Mouse (Mus musculus): ENCODE results near the gene Atp2a2. TPM values are rescaled to one million over a fixed set of nuclear protein-coding genes. Genes with fewer than 3 reads are reported as not detected.
"Not testable (repeated sequence)": the region's sequence is repeated elsewhere in the genome, so short reads cannot be mapped to it uniquely, and the experiment has no call there.

The Atp2a2 gene
- total RNA-seq, 1 experiment: 372 TPM

- peaks cover 22% of the 10 kb centered on the region for H3K36me3 ChIP-seq (ENCODE audit: control insufficient read depth, insufficient read depth, low read length, poor library complexity, severe bottlenecking)
Observed at GRCm38 (mm10) chr5:122425550-122425949, 76.5 kb downstream of the Atp2a2 start.

GRCm38 (mm10) chr5:122423083-122423482 is 78.9 kb downstream of the Atp2a2 start:
- Histone ChIP-seq H3K4me1 (ENCODE audit: control insufficient read depth in 2 of 2, insufficient read depth in 2 of 2, low read length in 2 of 2, poor library complexity in 1 of 2) (peaks cover 0 to 5% of the 10 kb centered on the region in 2 experiments; a peak in 1 of 4 replicates), H3K36me3 (ENCODE audit: control insufficient read depth, insufficient read depth, low read length, poor library complexity, severe bottlenecking) (peaks cover 4% of the 10 kb centered on the region), H3K27ac (ENCODE audit: insufficient read depth, low read depth, low read length, poor library complexity, severe bottlenecking) (peak overlapping the region; percentile 46), H3K4me3 (ENCODE audit: insufficient read depth in 1 of 2, low read depth in 1 of 2, low read length in 2 of 2, poor library complexity in 1 of 2, severe bottlenecking in 1 of 2) (peak overlapping the region; percentile 75 to 91), H3K9me3 (ENCODE audit: control insufficient read depth, insufficient read depth, low read depth, low read length) (no peaks in the 10 kb centered on the region), H3K9ac (ENCODE audit: insufficient read depth, low read depth, low read length, poor library complexity, severe bottlenecking) (peak overlapping the region; percentile 94)
- in situ Hi-C loops (cut with MboI; ENCODE audit: low sequenced_read_pairs in 2 of 2, unreplicated experiment in 2 of 2): no loop called here
- no peak for DNase-seq (ENCODE audit: low read depth, low spot score)
- TF ChIP-seq ZC3H11A (IDR thresholded peaks at IDR 0.05; ENCODE audit: borderline replicate concordance, low read depth, low read length): no peak
- no peak for TF ChIP-seq HCFC1 (IDR thresholded peaks at IDR 0.05; ENCODE audit: borderline replicate concordance, insufficient read depth, low read length)
- TF ChIP-seq MAFK (IDR thresholded peaks at IDR 0.05; ENCODE audit: insufficient read depth, low read depth, low read length): no peak
- TF ChIP-seq CHD2 (IDR thresholded peaks at IDR 0.05; ENCODE audit: low read depth, low read length): no peak
- no peak for TF ChIP-seq ZNF384 (IDR thresholded peaks at IDR 0.05; ENCODE audit: low read depth, low read length)

More at GRCm38 (mm10) chr5:122425550-122425949, 76.5 kb downstream of the Atp2a2 start:
- Histone ChIP-seq H3K27ac (ENCODE audit: insufficient read depth, low read depth, low read length, poor library complexity, severe bottlenecking) (no peak overlapping the region), H3K9me3 (ENCODE audit: control insufficient read depth, insufficient read depth, low read depth, low read length) (no peaks in the 10 kb centered on the region), H3K4me1 (ENCODE audit: control insufficient read depth in 2 of 2, insufficient read depth in 2 of 2, low read length in 2 of 2, poor library complexity in 1 of 2) (peaks cover 1 to 9% of the 10 kb centered on the region in 2 experiments; a peak in 2 of 4 replicates), H3K4me3 (ENCODE audit: insufficient read depth in 1 of 2, low read depth in 1 of 2, low read length in 2 of 2, poor library complexity in 1 of 2, severe bottlenecking in 1 of 2) (no peak overlapping the region), H3K9ac (ENCODE audit: insufficient read depth, low read depth, low read length, poor library complexity, severe bottlenecking) (no peak overlapping the region)
- TF ChIP-seq ZNF384 (IDR thresholded peaks at IDR 0.05; ENCODE audit: low read depth, low read length) (no peak), CHD2 (IDR thresholded peaks at IDR 0.05; ENCODE audit: low read depth, low read length) (no peak), ZC3H11A (IDR thresholded peaks at IDR 0.05; ENCODE audit: borderline replicate concordance, low read depth, low read length) (no peak)
- DNase-seq (ENCODE audit: low read depth, low spot score): no peak
- in situ Hi-C loops (cut with MboI; ENCODE audit: low sequenced_read_pairs in 2 of 2, unreplicated experiment in 2 of 2): no loop called here

- no peaks in the 10 kb centered on the region for H3K9me3 ChIP-seq (ENCODE audit: control insufficient read depth, insufficient read depth, low read depth, low read length)
- in situ Hi-C loops (cut with MboI; ENCODE audit: low sequenced_read_pairs in 2 of 2, unreplicated experiment in 2 of 2): no loop called here
- peak overlapping the region; percentile 75 to 91 for H3K4me3 ChIP-seq (ENCODE audit: insufficient read depth in 1 of 2, low read depth in 1 of 2, low read length in 2 of 2, poor library complexity in 1 of 2, severe bottlenecking in 1 of 2)
- peaks cover 0 to 5% of the 10 kb centered on the region in 2 experiments; a peak in 1 of 4 replicates for H3K4me1 ChIP-seq (ENCODE audit: control insufficient read depth in 2 of 2, insufficient read depth in 2 of 2, low read length in 2 of 2, poor library complexity in 1 of 2)
- peak overlapping the region; percentile 95 for H3K9ac ChIP-seq (ENCODE audit: insufficient read depth, low read depth, low read length, poor library complexity, severe bottlenecking)
- H3K27ac ChIP-seq (ENCODE audit: insufficient read depth, low read depth, low read length, poor library complexity, severe bottlenecking): peak overlapping the region; percentile 74; the same call in 1 of the 2 replicates
- TF ChIP-seq ZNF384 (IDR thresholded peaks at IDR 0.05; ENCODE audit: low read depth, low read length) (no peak), HCFC1 (IDR thresholded peaks at IDR 0.05; ENCODE audit: borderline replicate concordance, insufficient read depth, low read length) (peak; percentile 74; the same call in 1 of the 2 replicates)
- DNase-seq (ENCODE audit: low read depth, low spot score): peak; percentile 82
- peaks cover 3% of the 10 kb centered on the region; the same call in 1 of the 2 replicates for H3K36me3 ChIP-seq (ENCODE audit: control insufficient read depth, insufficient read depth, low read length, poor library complexity, severe bottlenecking)
Observed at GRCm38 (mm10) chr5:122422071-122422964, 79.7 kb downstream of the Atp2a2 start.

- Histone ChIP-seq H3K4me1 (ENCODE audit: control insufficient read depth in 2 of 2, insufficient read depth in 2 of 2, low read length in 2 of 2, poor library complexity in 1 of 2) (peaks cover 0 to 5% of the 10 kb centered on the region in 2 experiments; a peak in 1 of 4 replicates), H3K36me3 (ENCODE audit: control insufficient read depth, insufficient read depth, low read length, poor library complexity, severe bottlenecking) (peaks cover 3% of the 10 kb centered on the region; the same call in 1 of the 2 replicates), H3K9ac (ENCODE audit: insufficient read depth, low read depth, low read length, poor library complexity, severe bottlenecking) (peak within 1 kb of the TSS; percentile 95), H3K27ac (ENCODE audit: insufficient read depth, low read depth, low read length, poor library complexity, severe bottlenecking) (peak within 1 kb of the TSS; percentile 74; the same call in 1 of the 2 replicates), H3K4me3 (ENCODE audit: insufficient read depth in 1 of 2, low read depth in 1 of 2, low read length in 2 of 2, poor library complexity in 1 of 2, severe bottlenecking in 1 of 2) (peak within 1 kb of the TSS; percentile 75 to 91), H3K9me3 (ENCODE audit: control insufficient read depth, insufficient read depth, low read depth, low read length) (no peaks in the 10 kb centered on the region)
- in situ Hi-C loops (cut with MboI; ENCODE audit: low sequenced_read_pairs in 2 of 2, unreplicated experiment in 2 of 2): no loop called here
- TF ChIP-seq MAFK (IDR thresholded peaks at IDR 0.05; ENCODE audit: insufficient read depth, low read depth, low read length) (no peak), CHD2 (IDR thresholded peaks at IDR 0.05; ENCODE audit: low read depth, low read length) (no peak), ZNF384 (IDR thresholded peaks at IDR 0.05; ENCODE audit: low read depth, low read length) (no peak), ZC3H11A (IDR thresholded peaks at IDR 0.05; ENCODE audit: borderline replicate concordance, low read depth, low read length) (no peak), HCFC1 (IDR thresholded peaks at IDR 0.05; ENCODE audit: borderline replicate concordance, insufficient read depth, low read length) (no peak)
- DNase-seq (ENCODE audit: low read depth, low spot score): peak; percentile 20
Observed at GRCm38 (mm10) chr5:122421271-122422068, 80.6 kb downstream of the Atp2a2 start, which contains the start of gene Anapc7. Gene Anapc7, plus strand, starts transcription at chr5:122421693.

- in situ Hi-C loops (cut with MboI; ENCODE audit: low sequenced_read_pairs in 2 of 2, unreplicated experiment in 2 of 2); H3K27ac ChIP-seq (ENCODE audit: insufficient read depth, low read depth, low read length, poor library complexity, severe bottlenecking); H3K9ac ChIP-seq (ENCODE audit: insufficient read depth, low read depth, low read length, poor library complexity, severe bottlenecking): not testable (repeated sequence)
Observed at GRCm38 (mm10) chr5:122420676-122421075, 81.3 kb downstream of the Atp2a2 start.

More at GRCm38 (mm10) chr5:122420676-122421075, 81.3 kb downstream of the Atp2a2 start:
- H3K4me3 ChIP-seq (ENCODE audit: insufficient read depth in 1 of 2, low read depth in 1 of 2, low read length in 2 of 2, poor library complexity in 1 of 2, severe bottlenecking in 1 of 2); H3K36me3 ChIP-seq (ENCODE audit: control insufficient read depth, insufficient read depth, low read length, poor library complexity, severe bottlenecking); DNase-seq (ENCODE audit: low read depth, low spot score); H3K4me1 ChIP-seq (ENCODE audit: control insufficient read depth in 2 of 2, insufficient read depth in 2 of 2, low read length in 2 of 2, poor library complexity in 1 of 2); H3K9me3 ChIP-seq (ENCODE audit: control insufficient read depth, insufficient read depth, low read depth, low read length): not testable (repeated sequence)

Measured in ES-E14 (cell line).